Mouse (Mus musculus) CH12.LX (cell line): ENCODE measurements around the gene Tmem165. TPM values are rescaled to one million over a fixed set of nuclear protein-coding genes. Genes with fewer than 3 reads are reported as not detected.

ENCODE experiments used
- DNase-seq: peaks from one replicate; pipeline ENCODE4 v3.0.0-alpha.2; 2013; ENCODE audit errors: extremely low read depth
- H3K27ac ChIP-seq: 2 replicates; pipeline ENCODE4 v1.5.1; 2012; ENCODE audit warnings: low read depth, mild to moderate bottlenecking, control low read depth, moderate library complexity; ENCODE audit not compliant: insufficient read depth
- H3K27me3 ChIP-seq: replicated peaks from 2 replicates; pipeline ENCODE3; 2012; ENCODE audit warnings: inconsistent platforms
- H3K36me3 ChIP-seq, 2 experiments: replicated peaks in 1 of 2; 2 replicates each; pipeline versions ENCODE3 to v1.6.1; 2012; ENCODE audit warnings: inconsistent platforms in 1 of 2, low read length in 1 of 2, mild to moderate bottlenecking in 1 of 2, mixed read lengths in 1 of 2, moderate library complexity in 1 of 2; ENCODE audit not compliant: control insufficient read depth in 1 of 2, insufficient read depth in 1 of 2
- H3K4me1 ChIP-seq, 2 experiments: 2 replicates each; pipeline ENCODE4 v1.6.1; 2012; ENCODE audit warnings: inconsistent platforms in 1 of 2, moderate library complexity in 1 of 2; ENCODE audit not compliant: insufficient read depth in 2 of 2, control insufficient read depth in 1 of 2
- H3K4me2 ChIP-seq: 2 replicates; pipeline ENCODE4 v1.6.1; 2012; ENCODE audit warnings: low read depth, mild to moderate bottlenecking, control low read depth; ENCODE audit not compliant: poor library complexity, insufficient read depth, severe bottlenecking
- H3K4me3 ChIP-seq, 3 experiments: fragments of 150-350 bp in 1 of 3; sonication (generic) in 1 of 3; replicated peaks in 1 of 3; 2 replicates each; pipeline versions ENCODE3 to v1.5.1; 2011 to 2012; ENCODE audit warnings: low read depth in 2 of 3, low read length in 2 of 3, mild to moderate bottlenecking in 2 of 3, moderate library complexity in 2 of 3, control low read depth in 1 of 3, improper control_type of control experiment in 1 of 3, inconsistent platforms in 1 of 3, mixed read lengths in 1 of 3; ENCODE audit not compliant: poor library complexity in 1 of 3
- H3K79me2 ChIP-seq: replicated peaks from 2 replicates; pipeline ENCODE4 v1.6.1; 2012; ENCODE audit warnings: mild to moderate bottlenecking, moderate library complexity; ENCODE audit not compliant: control insufficient read depth, poor library complexity, insufficient read depth, severe bottlenecking; ENCODE audit errors: extremely low read depth
- H3K9ac ChIP-seq: 2 replicates; pipeline ENCODE4 v1.6.1; 2012; ENCODE audit warnings: low read depth, mild to moderate bottlenecking, control low read depth, moderate library complexity; ENCODE audit not compliant: insufficient read depth
- H3K9me3 ChIP-seq: replicated peaks from 2 replicates; pipeline ENCODE3; 2012; ENCODE audit warnings: low read length, inconsistent platforms, mixed read lengths
- BHLHE40 ChIP-seq: IDR thresholded peaks from 2 replicates; pipeline ENCODE4 v1.6.1; 2011; ENCODE audit warnings: mild to moderate bottlenecking, low read depth, low read length, improper control_type of control experiment
- CHD2 ChIP-seq: IDR thresholded peaks from 2 replicates; pipeline ENCODE4 v1.6.1; 2011; ENCODE audit warnings: low read length, improper control_type of control experiment
- CTCF ChIP-seq, 2 experiments: IDR thresholded peaks in 1 of 2; conservative IDR thresholded peaks in 1 of 2; 2 replicates each; pipeline ENCODE4 v1.5.1; 2011 to 2012; ENCODE audit warnings: low read depth in 2 of 2, low read length in 2 of 2, improper control_type of control experiment in 1 of 2, inconsistent platforms in 1 of 2, mild to moderate bottlenecking in 1 of 2, moderate library complexity in 1 of 2
- HCFC1 ChIP-seq: IDR thresholded peaks from 2 replicates; pipeline ENCODE4 v1.6.1; 2012; ENCODE audit warnings: low read depth, mild to moderate bottlenecking, inconsistent platforms, low read length, improper control_type of control experiment
- JUN ChIP-seq: IDR thresholded peaks from 2 replicates; pipeline ENCODE4 v1.6.1; 2011; ENCODE audit warnings: low read depth, mild to moderate bottlenecking, low read length, improper control_type of control experiment, moderate library complexity; ENCODE audit not compliant: insufficient read depth
- JUND ChIP-seq: conservative IDR thresholded peaks from 2 replicates; pipeline ENCODE4 v1.6.1; 2011; ENCODE audit warnings: low read depth, low read length, improper control_type of control experiment
- MAFK ChIP-seq: IDR thresholded peaks from 2 replicates; pipeline ENCODE4 v1.6.1; 2011; ENCODE audit warnings: low read length, improper control_type of control experiment; ENCODE audit not compliant: insufficient replicate concordance
- MAX ChIP-seq: IDR thresholded peaks from 2 replicates; pipeline ENCODE4 v1.6.1; 2011; ENCODE audit warnings: low read length, improper control_type of control experiment
- MAZ ChIP-seq: IDR thresholded peaks from 2 replicates; pipeline ENCODE4 v1.6.1; 2012; ENCODE audit warnings: low read depth, mild to moderate bottlenecking, inconsistent platforms, low read length, improper control_type of control experiment, moderate library complexity
- MYC ChIP-seq: IDR thresholded peaks from 2 replicates; pipeline ENCODE4 v1.6.1; 2011; ENCODE audit warnings: low read depth, mild to moderate bottlenecking, improper control_type of control experiment, low read length
- NELFE ChIP-seq: IDR thresholded peaks from 2 replicates; pipeline ENCODE4 v1.6.1; 2011; ENCODE audit warnings: low read depth, low read length, improper control_type of control experiment
- NRF1 ChIP-seq: IDR thresholded peaks from 2 replicates; pipeline ENCODE4 v1.6.1; 2014; ENCODE audit warnings: low read depth, mild to moderate bottlenecking, inconsistent platforms, low read length, improper control_type of control experiment, moderate library complexity
- POLR2A ChIP-seq: IDR thresholded peaks from 2 replicates; pipeline ENCODE4 v1.6.1; 2011; ENCODE audit warnings: low read depth, mild to moderate bottlenecking, improper control_type of control experiment, low read length
- RAD21 ChIP-seq: IDR thresholded peaks from 2 replicates; pipeline ENCODE4 v1.6.1; 2011; ENCODE audit warnings: low read depth, mild to moderate bottlenecking, low read length, improper control_type of control experiment, moderate library complexity
- SIN3A ChIP-seq: IDR thresholded peaks from 2 replicates; pipeline ENCODE4 v1.6.1; 2012; ENCODE audit warnings: low read length, improper control_type of control experiment, inconsistent platforms
- SMC3 ChIP-seq: IDR thresholded peaks from 2 replicates; pipeline ENCODE4 v1.6.1; 2011; ENCODE audit warnings: low read depth, low read length, improper control_type of control experiment
- TBP ChIP-seq: conservative IDR thresholded peaks from 2 replicates; pipeline ENCODE4 v1.6.1; 2011; ENCODE audit warnings: low read depth, low read length, improper control_type of control experiment
- USF1 ChIP-seq: IDR thresholded peaks from 2 replicates; pipeline ENCODE4 v1.6.1; 2014; ENCODE audit warnings: low read depth, mild to moderate bottlenecking, inconsistent platforms, low read length, improper control_type of control experiment
- USF2 ChIP-seq: conservative IDR thresholded peaks from 2 replicates; pipeline ENCODE4 v1.6.1; 2011; ENCODE audit warnings: low read depth, low read length, improper control_type of control experiment
- ZC3H11A ChIP-seq: IDR thresholded peaks from 2 replicates; pipeline ENCODE4 v1.6.1; 2012; ENCODE audit warnings: low read depth, mild to moderate bottlenecking, inconsistent platforms, low read length, improper control_type of control experiment
- dilution Hi-C: fragments of 300-500 bp; cut with MboI; formaldehyde crosslinking; loops from 2 replicates; pipeline ENCODE4 v1.14.3; 2020; ENCODE audit warnings: low sequenced_read_pairs; ENCODE audit not compliant: extremely low pct_unique_long_range_greater_than_20kb, extremely low pct_ligation_motif_present
- in situ Hi-C: fragments of 300-500 bp; cut with MboI; formaldehyde crosslinking; loops from 3 replicates; pipeline ENCODE4 v1.14.3; 2019; ENCODE audit warnings: low sequenced_read_pairs, low pct_ligation_motif_present, low pct_unique_long_range_greater_than_20kb, mixed read lengths
- polyA plus RNA-seq: library from polyadenylated mRNA; unstranded; fragments of >175 nt; gene quantifications from 2 replicates; pipeline ENCODE4 v1.2.1, GENCODE M21; 2012; ENCODE audit warnings: low read depth; ENCODE audit not compliant: insufficient read length
- total RNA-seq, 2 experiments: library from RNA; depleted of rRNA; stranded (reverse); fragments of 300-350 nt in 1 of 2; fragments of >200 nt in 1 of 2; gene quantifications; 2 replicates each; pipeline ENCODE4 v1.2.3; 2012 to 2014

Tmem165 gene
- total and polyA plus RNA-seq, 3 experiments, result 64.2 to 144 (median 96.2) TPM

DNA sequence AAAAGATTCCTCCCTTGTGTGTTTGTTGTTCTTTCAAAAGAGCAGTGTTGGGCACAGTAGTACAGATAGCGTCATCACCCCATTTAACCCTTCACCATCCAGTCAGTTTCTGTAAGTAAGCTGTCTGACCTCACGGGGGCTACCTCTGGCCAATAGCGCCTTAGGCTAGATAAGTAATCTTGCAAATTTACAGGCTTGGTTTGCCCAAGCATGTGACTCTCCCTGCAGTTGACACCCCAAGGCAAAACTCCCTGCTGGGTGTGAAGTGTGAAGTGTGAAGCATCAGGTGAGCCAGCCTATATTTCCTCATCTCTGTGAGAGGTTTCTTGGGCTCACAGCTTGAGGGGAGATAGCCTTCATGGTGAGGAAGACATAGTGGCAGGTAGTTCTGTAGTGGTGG is 23.6 kb upstream of the Tmem165 start:
- in situ Hi-C loops (no loop called here), dilution Hi-C loops (no loop called here)
- H3K36me3 ChIP-seq, result peaks cover 7 to 14% of the 10 kb centered on the region in 2 experiments
- no peak overlapping the region for H3K4me2 ChIP-seq
- H3K27me3 ChIP-seq, result no peaks in the 10 kb centered on the region
- DNase-seq, result no peak
- H3K4me1 ChIP-seq, result peaks cover 0 to 16% of the 10 kb centered on the region in 2 experiments; a peak in 3 of 4 replicates
- no peaks in the 10 kb centered on the region for H3K79me2 ChIP-seq
- no peak overlapping the region for H3K4me3 ChIP-seq
- no peak overlapping the region for H3K27ac ChIP-seq
- H3K9ac ChIP-seq, result no peak overlapping the region
- no peak for TF ChIP-seq USF1
- TF ChIP-seq MAFK, result no peak
- TF ChIP-seq HCFC1, result no peak
- no peak for TF ChIP-seq TBP
- no peak for TF ChIP-seq NELFE
- no peak for TF ChIP-seq JUN
- no peak for TF ChIP-seq JUND
- no peak for TF ChIP-seq NRF1
- no peak for TF ChIP-seq SMC3
- TF ChIP-seq CTCF (conservative IDR thresholded peaks at IDR 0.05 in 1 of 2, IDR thresholded peaks at IDR 0.05 in 1 of 2; ENCODE audit: low read depth in 2 of 2, low read length in 2 of 2), result no peak
- TF ChIP-seq RAD21, result no peak
- TF ChIP-seq BHLHE40, result no peak
- peaks cover 2% of the 10 kb centered on the region for H3K9me3 ChIP-seq

DNA sequence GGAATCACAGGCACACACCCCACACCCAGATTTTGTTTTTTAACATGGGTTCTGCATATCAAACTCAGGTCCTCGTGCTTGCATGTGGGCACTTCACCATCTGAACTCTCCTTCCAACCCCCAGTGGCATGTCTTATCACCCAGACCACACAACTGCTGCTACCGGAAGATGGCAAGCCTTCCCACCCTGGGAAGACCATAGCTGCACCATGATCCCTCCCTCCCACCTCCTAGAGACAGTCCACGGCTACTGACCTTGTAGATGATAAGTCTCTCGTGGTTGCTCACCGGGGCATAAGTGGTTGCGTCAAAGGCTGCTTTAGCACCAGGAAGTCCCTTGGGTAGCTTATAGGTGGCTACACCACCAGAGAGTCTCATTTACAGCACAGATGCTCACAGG is 22.2 kb upstream of the Tmem165 start:
- dilution Hi-C loops, result no loop called here
- no peak overlapping the region for H3K4me3 ChIP-seq
- H3K36me3 ChIP-seq, result peaks cover 0 to 4% of the 10 kb centered on the region in 2 experiments
- TF ChIP-seq MAZ (no peak), JUN (no peak), SMC3 (no peak), USF1 (no peak), NELFE (no peak), USF2 (no peak), MYC (no peak), MAFK (no peak), MAX (no peak), SIN3A (no peak), CHD2 (no peak), NRF1 (no peak), ZC3H11A (no peak), RAD21 (no peak), POLR2A (no peak)
- DNase-seq, result no peak
- H3K9ac ChIP-seq, result no peak overlapping the region
- in situ Hi-C loops, result no loop called here
- no peak overlapping the region for H3K4me2 ChIP-seq
- peaks cover 0 to 11% of the 10 kb centered on the region in 2 experiments; a peak in 3 of 4 replicates for H3K4me1 ChIP-seq
- H3K27me3 ChIP-seq, result no peaks in the 10 kb centered on the region
- no peak overlapping the region for H3K27ac ChIP-seq
- H3K9me3 ChIP-seq, result no peaks in the 10 kb centered on the region
- no peaks in the 10 kb centered on the region for H3K79me2 ChIP-seq
